10 mouse cellular contexts compared by ENCODE assay signal in genomic region chr5:127947275-127947674, GRCm38 (mm10).
DNase-seq lines count a peak whose midpoint lies in the region; ATAC-seq and TF ChIP-seq lines count a peak whose summit lies in the region.
"Had no signal": no experiment of that assay in that cellular context is flagged by ENCODE, and none has a peak within 500 bp of the region (broad histone marks: within the 10 kb centered on the region; RNA-seq: fewer than 3 reads in every experiment).

No protein-coding gene starts in this region.

- intact Hi-C loops in gastrocnemius, adult 2 months (cut with DNase I) = no loop called here
- intact Hi-C loops in gastrocnemius, postnatal 36 days (cut with DNase I) = no loop called here

- H3K9ac ChIP-seq in midbrain, embryonic 15.5 days = no peak overlapping the region
- H3K9ac ChIP-seq: midbrain, embryonic 12.5 days had no signal

- no peaks in the 10 kb centered on the region for H3K36me3 ChIP-seq in midbrain, embryonic 10.5 days
- no peaks in the 10 kb centered on the region for H3K36me3 ChIP-seq in midbrain, embryonic 15.5 days (replicated peaks)
- H3K36me3 ChIP-seq in embryonic facial prominence, embryonic 10.5 days (replicated peaks) = no peaks in the 10 kb centered on the region
- H3K36me3 ChIP-seq: G1E; midbrain, embryonic 12.5 days had no signal

- ATAC-seq in midbrain, embryonic 15.5 days (replicated peaks) = no peak

- whole genome bisulfite sequencing in midbrain, embryonic 10.5 days = 32% methylated on average over 8 of the region's 8 CpGs
- 39% methylated on average over 8 of the region's 8 CpGs for WGBS in midbrain, embryonic 15.5 days
- 31% methylated on average over 8 of the region's 8 CpGs for WGBS in embryonic facial prominence, embryonic 10.5 days

- no peaks in the 10 kb centered on the region for H3K9me3 ChIP-seq in midbrain, embryonic 10.5 days (replicated peaks)
- H3K9me3 ChIP-seq in midbrain, embryonic 15.5 days = no peaks in the 10 kb centered on the region
- H3K9me3 ChIP-seq in embryonic facial prominence, embryonic 10.5 days = no peaks in the 10 kb centered on the region
- H3K9me3 ChIP-seq: midbrain, embryonic 12.5 days had no signal

- H3K27ac ChIP-seq in gastrocnemius, adult 2 months = no peak overlapping the region
- H3K27ac ChIP-seq in midbrain, embryonic 10.5 days (replicated peaks) = no peak overlapping the region
- no peak overlapping the region for H3K27ac ChIP-seq in midbrain, embryonic 15.5 days
- no peak overlapping the region for H3K27ac ChIP-seq in embryonic facial prominence, embryonic 10.5 days (replicated peaks)
- H3K27ac ChIP-seq: midbrain, embryonic 12.5 days had no signal

- 0 out of 2 replicates have a peak, but pooled peaks cover 2% of the 10 kb centered on the region for H3K4me1 ChIP-seq in midbrain, embryonic 10.5 days
- no peaks in the 10 kb centered on the region; the same call in 1 of the 2 replicates for H3K4me1 ChIP-seq in midbrain, embryonic 15.5 days
- H3K4me1 ChIP-seq in embryonic facial prominence, embryonic 10.5 days = peaks cover 9% of the 10 kb centered on the region; the same call in 1 of the 2 replicates
- H3K4me1 ChIP-seq: midbrain, embryonic 12.5 days had no signal

- no peaks in the 10 kb centered on the region for H3K27me3 ChIP-seq in midbrain, embryonic 10.5 days (ENCODE audit: low read depth, poor library complexity, severe bottlenecking)
- H3K27me3 ChIP-seq in midbrain, embryonic 15.5 days (replicated peaks) = no peaks in the 10 kb centered on the region
- H3K27me3 ChIP-seq in embryonic facial prominence, embryonic 10.5 days (replicated peaks; ENCODE audit: low read depth, poor library complexity, severe bottlenecking) = no peaks in the 10 kb centered on the region
- H3K27me3 ChIP-seq: midbrain, embryonic 12.5 days had no signal

- no peak overlapping the region for H3K4me2 ChIP-seq in midbrain, embryonic 15.5 days
- H3K4me2 ChIP-seq: midbrain, embryonic 12.5 days had no signal

- TF ChIP-seq CTCF in gastrocnemius, adult 2 months (IDR thresholded peaks at IDR 0.05) = peak; percentile 35; the same call in 1 of the 2 replicates

- DNase-seq in gastrocnemius, adult 2 months = no peak
- DNase-seq in gastrocnemius, postnatal 36 days = no peak
- peak; percentile 30 for DNase-seq in midbrain, embryonic 10.5 days (ENCODE audit: low spot score)
- peak; percentile 35 for DNase-seq in embryonic facial prominence, embryonic 10.5 days (ENCODE audit: low spot score)
- peak; percentile 48 for DNase-seq in retina, postnatal 1 day
- DNase-seq in MN1 (ENCODE audit: low spot score) = no peak
- no peak for DNase-seq in thymus, postnatal 14 days

- H3K4me3 ChIP-seq in gastrocnemius, adult 2 months = no peak overlapping the region
- H3K4me3 ChIP-seq in midbrain, embryonic 10.5 days = no peak overlapping the region
- no peak overlapping the region for H3K4me3 ChIP-seq in midbrain, embryonic 15.5 days
- no peak overlapping the region for H3K4me3 ChIP-seq in embryonic facial prominence, embryonic 10.5 days
- H3K4me3 ChIP-seq: midbrain, embryonic 12.5 days had no signal

Comparison
In these comparisons a context has a peak if more than half of its experiments do, and no peak if none do; other contexts are left out.
1. DNase-seq: peak in midbrain, embryonic 10.5 days (single experiment), embryonic facial prominence, embryonic 10.5 days (single experiment) and retina, postnatal 1 day (single experiment); none in gastrocnemius, adult 2 months (single experiment), gastrocnemius, postnatal 36 days (0 of 2), MN1 (single experiment) and thymus, postnatal 14 days (single experiment).